Mouse (Mus musculus) lung, postnatal 0 days (tissue): Measurements from ENCODE around the gene Rrp7a.

Experiments
- CTCF ChIP-seq: IDR thresholded peaks from 2 replicates; pipeline ENCODE4 v1.5.1; 2016; ENCODE audit warnings: antibody characterized with exemption, mild to moderate bottlenecking
- EP300 ChIP-seq: IDR thresholded peaks from 2 replicates; pipeline ENCODE4 v1.6.1; 2016; ENCODE audit warnings: antibody characterized with exemption, mild to moderate bottlenecking, control low read depth

DNA sequence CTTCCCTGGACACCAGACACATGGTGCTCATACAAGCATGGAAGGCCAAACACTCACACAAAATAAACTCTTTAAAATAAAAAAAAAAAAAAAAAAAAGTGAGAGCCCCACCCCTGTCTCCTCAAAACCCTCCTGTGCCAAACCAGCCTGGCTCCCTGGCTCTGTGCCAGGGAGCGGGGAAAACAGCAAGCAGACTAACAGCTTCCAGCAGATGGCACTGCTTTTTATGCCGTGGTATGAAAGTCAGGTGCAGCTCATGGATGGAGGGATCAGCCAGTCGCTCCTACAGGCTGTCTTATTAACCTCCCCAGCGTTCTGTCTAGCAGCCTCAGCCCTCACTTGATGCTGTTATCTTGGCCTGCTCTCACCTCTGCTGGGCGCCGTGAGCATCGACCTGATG is 4.2 kb downstream of the Rrp7a start:
- TF ChIP-seq EP300 (no peak), CTCF (peak; percentile 63)
